Comparison of ENCODE assay signal across 10 mouse cellular contexts in genomic region chr8:70278175-70278574, GRCm38 (mm10). TPM values are rescaled to one million over a fixed set of nuclear protein-coding genes. Genes with fewer than 3 reads are reported as not detected.
DNase-seq lines count a peak whose midpoint lies in the region; ATAC-seq and TF ChIP-seq lines count a peak whose summit lies in the region.
"Had no signal": no experiment of that assay in that cellular context is flagged by ENCODE, and none has a peak within 500 bp of the region (broad histone marks: within the 10 kb centered on the region; RNA-seq: fewer than 3 reads in every experiment).

No protein-coding gene starts in this region.

- H3K9ac ChIP-seq in heart, embryonic 12.5 days, result no peak overlapping the region; the same call in 1 of the 2 replicates
- H3K9ac ChIP-seq in ES-Bruce4 (ENCODE audit: low read depth, poor library complexity, severe bottlenecking), result peak overlapping the region; percentile 86
- H3K9ac ChIP-seq: limb, embryonic 12.5 days had no signal

- ATAC-seq in heart, embryonic 12.5 days (ENCODE audit: insufficient number of reproducible peaks, low FRiP score), result no peak
- ATAC-seq: inflammation-experienced regulatory T-cells, adult 6 months had no signal

- H3K36me3 ChIP-seq in heart, embryonic 12.5 days, result no peaks in the 10 kb centered on the region
- no peaks in the 10 kb centered on the region for H3K36me3 ChIP-seq in ES-Bruce4 (ENCODE audit: control insufficient read depth, insufficient read depth, low read length, poor library complexity, severe bottlenecking)
- 0 out of 2 replicates have a peak, but pooled peaks cover 2% of the 10 kb centered on the region for H3K36me3 ChIP-seq in limb, embryonic 10.5 days
- H3K36me3 ChIP-seq: limb, embryonic 12.5 days had no signal

- TF ChIP-seq POLR2A in ES-Bruce4 (IDR thresholded peaks at IDR 0.05; ENCODE audit: insufficient read depth, low read length), result no peak

- no peak overlapping the region for H3K4me3 ChIP-seq in heart, embryonic 12.5 days
- H3K4me3 ChIP-seq in ES-Bruce4 (ENCODE audit: low read depth, low read length), result peak overlapping the region; percentile 65
- H3K4me3 ChIP-seq in limb, embryonic 10.5 days, result no peak overlapping the region
- H3K4me3 ChIP-seq: limb, embryonic 12.5 days had no signal

- peaks cover 40% of the 10 kb centered on the region for H3K4me1 ChIP-seq in heart, embryonic 12.5 days (replicated peaks)
- H3K4me1 ChIP-seq in ES-Bruce4 (ENCODE audit: control insufficient read depth, insufficient read depth, low read length), result peaks cover 6% of the 10 kb centered on the region
- H3K4me1 ChIP-seq in limb, embryonic 10.5 days, result peaks cover 46% of the 10 kb centered on the region

- no peak overlapping the region; the same call in 1 of the 2 replicates for H3K27ac ChIP-seq in heart, embryonic 12.5 days (ENCODE audit: poor library complexity, severe bottlenecking)
- H3K27ac ChIP-seq in ES-Bruce4 (ENCODE audit: insufficient read depth, low read length), result no peak overlapping the region
- H3K27ac ChIP-seq in limb, embryonic 10.5 days, result peak overlapping the region; percentile 37; the same call in 1 of the 2 replicates
- H3K27ac ChIP-seq: limb, embryonic 12.5 days had no signal

- peak; percentile 91 for DNase-seq in heart, adult 11 months
- DNase-seq in left cerebral cortex, adult 8-10 months (ENCODE audit: low spot score in 2 of 2), result peak; percentile 13 to 38
- DNase-seq in left cerebral cortex, postnatal 4 days, result no peak
- DNase-seq in limb, embryonic 10.5 days (ENCODE audit: low spot score), result no peak
- DNase-seq in urinary bladder, postnatal 10 days (ENCODE audit: low spot score), result no peak
- DNase-seq in natural killer cell, adult 2 months (ENCODE audit: low spot score in 2 of 2), result no peak

- H3K4me2 ChIP-seq in heart, embryonic 12.5 days, result no peak overlapping the region
- H3K4me2 ChIP-seq: limb, embryonic 12.5 days had no signal

- 57% methylated on average over 15 of the region's 15 CpGs for WGBS in heart, embryonic 12.5 days
- WGBS in limb, embryonic 10.5 days, result 72% methylated on average over 15 of the region's 15 CpGs

- intact Hi-C loops in left cerebral cortex, postnatal 4 days (cut with DNase I), result no loop called here

- H3K9me3 ChIP-seq in heart, embryonic 12.5 days (replicated peaks), result 0 out of 2 replicates have a peak, but pooled peaks cover 4% of the 10 kb centered on the region
- H3K9me3 ChIP-seq in ES-Bruce4 (replicated peaks; ENCODE audit: control insufficient read depth, insufficient read depth, low read length, poor library complexity, severe bottlenecking), result no peaks in the 10 kb centered on the region
- no peaks in the 10 kb centered on the region for H3K9me3 ChIP-seq in limb, embryonic 10.5 days (replicated peaks)
- H3K9me3 ChIP-seq: limb, embryonic 12.5 days had no signal

- TF ChIP-seq EP300 in ES-Bruce4 (IDR thresholded peaks at IDR 0.05; ENCODE audit: insufficient read depth, low read depth, low read length), result no peak

- H3K27me3 ChIP-seq in heart, embryonic 12.5 days (replicated peaks), result no peaks in the 10 kb centered on the region
- H3K27me3 ChIP-seq in ES-Bruce4 (ENCODE audit: control insufficient read depth, insufficient read depth, low read length, poor library complexity, severe bottlenecking), result no peaks in the 10 kb centered on the region
- no peaks in the 10 kb centered on the region for H3K27me3 ChIP-seq in limb, embryonic 10.5 days (ENCODE audit: low read depth, poor library complexity, severe bottlenecking)
- H3K27me3 ChIP-seq: limb, embryonic 12.5 days had no signal

- no peak for TF ChIP-seq CTCF in ES-Bruce4 (IDR thresholded peaks at IDR 0.05; ENCODE audit: low read depth, low read length)

RNA-seq across cellular contexts. Expression of gene Homer3, which starts 4.5 kb away (rescaled TPM):
- 46.0 and 48.4 TPM in 2 replicates for polyA plus RNA-seq in heart, embryonic 12.5 days (2016; fragmentation: Nextera tagmentation; extraction: Ambion mirVana)
- total RNA-seq in left cerebral cortex, adult 8-10 months (2022), result 10 to 100 TPM in 1 of 4 experiments, 1 to 10 TPM in 3; 9.2 to 12.1 (median 9.8) TPM
- total RNA-seq in left cerebral cortex, postnatal 4 days (2021), result 10 to 100 TPM; 20.0 to 22.3 TPM
- 37.9 and 40.0 TPM in 2 replicates for polyA plus RNA-seq in ES-Bruce4 (2011; ENCODE audit: insufficient read depth, insufficient read length, low read depth, missing spikeins)
- polyA plus RNA-seq in limb, embryonic 10.5 days (2016; fragmentation: Nextera tagmentation; extraction: Ambion mirVana), result 139 and 151 TPM in 2 replicates

RNA-seq across cellular contexts. Expression of gene Ddx49, which starts 24.1 kb away (rescaled TPM):
- 32.8 and 34.3 TPM in 2 replicates for polyA plus RNA-seq in heart, embryonic 12.5 days (2016; fragmentation: Nextera tagmentation; extraction: Ambion mirVana)
- 10 to 100 TPM; 47.5 to 55.7 (median 51.8) TPM for total RNA-seq in left cerebral cortex, adult 8-10 months (2022)
- 10 to 100 TPM; 65.7 to 69.9 TPM for total RNA-seq in left cerebral cortex, postnatal 4 days (2021)
- 45.3 and 50.5 TPM in 2 replicates for polyA plus RNA-seq in ES-Bruce4 (2011; ENCODE audit: insufficient read depth, insufficient read length, low read depth, missing spikeins)
- 58.9 and 59.4 TPM in 2 replicates for polyA plus RNA-seq in limb, embryonic 10.5 days (2016; fragmentation: Nextera tagmentation; extraction: Ambion mirVana)

RNA-seq across cellular contexts. Expression of gene Cope, which starts 24.1 kb away (rescaled TPM):
- 251 and 272 TPM in 2 replicates for polyA plus RNA-seq in heart, embryonic 12.5 days (2016; fragmentation: Nextera tagmentation; extraction: Ambion mirVana)
- 100 to 1,000 TPM; 123 to 154 (median 139) TPM for total RNA-seq in left cerebral cortex, adult 8-10 months (2022)
- 100 to 1,000 TPM; 110 to 113 TPM for total RNA-seq in left cerebral cortex, postnatal 4 days (2021)
- 115 and 117 TPM in 2 replicates for polyA plus RNA-seq in ES-Bruce4 (2011; ENCODE audit: insufficient read depth, insufficient read length, low read depth, missing spikeins)
- polyA plus RNA-seq in limb, embryonic 10.5 days (2016; fragmentation: Nextera tagmentation; extraction: Ambion mirVana), result 293 and 321 TPM in 2 replicates

RNA-seq across cellular contexts. Expression of gene Cers1, which starts 37.4 kb away (rescaled TPM):
- 2.1 and 2.5 TPM in 2 replicates for polyA plus RNA-seq in heart, embryonic 12.5 days (2016; fragmentation: Nextera tagmentation; extraction: Ambion mirVana)
- 10 to 100 TPM; 83.6 to 94.5 (median 88.4) TPM for total RNA-seq in left cerebral cortex, adult 8-10 months (2022)
- total RNA-seq in left cerebral cortex, postnatal 4 days (2021), result 10 to 100 TPM; 61.6 to 67.6 TPM
- 3.4 and 3.8 TPM in 2 replicates for polyA plus RNA-seq in ES-Bruce4 (2011; ENCODE audit: insufficient read depth, insufficient read length, low read depth, missing spikeins)
- 3.2 and 4.6 TPM in 2 replicates for polyA plus RNA-seq in limb, embryonic 10.5 days (2016; fragmentation: Nextera tagmentation; extraction: Ambion mirVana)
- polyA plus RNA-seq: inflammation-experienced regulatory T-cells, adult 6 months had no signal

RNA-seq across cellular contexts. Expression of gene Armc6, which starts 43.9 kb away (rescaled TPM):
- polyA plus RNA-seq in heart, embryonic 12.5 days (2016; fragmentation: Nextera tagmentation; extraction: Ambion mirVana), result 22.6 and 23.4 TPM in 2 replicates
- 10 to 100 TPM; 33.6 to 44.9 (median 40.5) TPM for total RNA-seq in left cerebral cortex, adult 8-10 months (2022)
- total RNA-seq in left cerebral cortex, postnatal 4 days (2021), result 100 to 1,000 TPM; 111 to 122 TPM
- polyA plus RNA-seq in ES-Bruce4 (2011; ENCODE audit: insufficient read depth, insufficient read length, low read depth, missing spikeins), result 5.7 and 11.8 TPM in 2 replicates
- 26.8 and 27.6 TPM in 2 replicates for polyA plus RNA-seq in limb, embryonic 10.5 days (2016; fragmentation: Nextera tagmentation; extraction: Ambion mirVana)

Comparison
In these comparisons a context has a peak if more than half of its experiments do, and no peak if none do; other contexts are left out.
1. DNase-seq: peak in heart, adult 11 months (single experiment) and left cerebral cortex, adult 8-10 months (2 of 2); none in left cerebral cortex, postnatal 4 days (single experiment), limb, embryonic 10.5 days (single experiment), urinary bladder, postnatal 10 days (single experiment) and natural killer cell, adult 2 months (0 of 2).